Mouse (Mus musculus) heart, postnatal 0 days (tissue): ENCODE results near the gene Ccdc14. TPM values are rescaled to one million over a fixed set of nuclear protein-coding genes. Genes with fewer than 3 reads are reported as not detected.

Experiments
- ATAC-seq: fragments of 200-750 bp; cut with Nextera tagmentation; 2 replicates; pipeline ENCODE4 v1.8.0; 2017; ENCODE audit warnings: low read depth, moderate number of reproducible peaks, moderate library complexity; ENCODE audit not compliant: insufficient read depth
- DNase-seq: peaks from one replicate; pipeline ENCODE4 v3.0.0-alpha.2; 2016; ENCODE audit warnings: low spot score
- H3K27ac ChIP-seq: fragments of 300-500 bp; sonication (generic); 2 replicates; pipeline ENCODE4 v1.5.1; 2014; ENCODE audit warnings: low read depth, mild to moderate bottlenecking
- H3K27me3 ChIP-seq: fragments of 300-500 bp; sonication (generic); 2 replicates; pipeline ENCODE4 v1.6.1; 2014; ENCODE audit warnings: low read length, mixed read lengths; ENCODE audit not compliant: control insufficient read depth, insufficient read depth
- H3K36me3 ChIP-seq: fragments of 300-500 bp; sonication (generic); replicated peaks from 2 replicates; pipeline ENCODE4 v1.6.1; 2014; ENCODE audit warnings: low read length, mixed read lengths; ENCODE audit not compliant: control insufficient read depth, insufficient read depth
- H3K4me1 ChIP-seq: fragments of 300-500 bp; sonication (generic); 2 replicates; pipeline ENCODE4 v1.6.1; 2014; ENCODE audit warnings: antibody characterized with exemption; ENCODE audit not compliant: control insufficient read depth, insufficient read depth
- H3K4me2 ChIP-seq: fragments of 300-500 bp; sonication (generic); 2 replicates; pipeline ENCODE4 v1.6.1; 2014; ENCODE audit warnings: low read depth, mild to moderate bottlenecking, low read length, moderate library complexity
- H3K4me3 ChIP-seq: fragments of 300-500 bp; sonication (generic); 2 replicates; pipeline ENCODE4 v1.5.1; 2014; ENCODE audit warnings: low read depth, low read length
- H3K9ac ChIP-seq: fragments of 300-500 bp; sonication (generic); replicated peaks from 2 replicates; pipeline ENCODE4 v1.6.1; 2014; ENCODE audit warnings: low read depth, low read length, mixed read lengths
- H3K9me3 ChIP-seq: fragments of 300-500 bp; sonication (generic); replicated peaks from 2 replicates; pipeline ENCODE4 v1.6.1; 2016; ENCODE audit warnings: low read length; ENCODE audit not compliant: control insufficient read depth
- CTCF ChIP-seq: IDR thresholded peaks from 2 replicates; pipeline ENCODE4 v1.5.1; 2016; ENCODE audit warnings: antibody characterized with exemption, control low read depth, low read depth
- EP300 ChIP-seq: IDR thresholded peaks from 2 replicates; pipeline ENCODE4 v1.6.1; 2016; ENCODE audit warnings: antibody characterized with exemption, low read depth
- WGBS: fragments of 180-500 bp; shearing (Covaris S2); extraction: QIAGEN DNeasy Blood & Tissue Kit; methylation state at CpG from one replicate; pipeline ENCODE4 v1.1.7; 2014; 5-methylcytosine and 5-hydroxymethylcytosine counted together
- polyA plus RNA-seq: library from polyadenylated mRNA; unstranded; fragments of >200 nt; fragmentation: Nextera tagmentation; extraction: Ambion mirVana; gene quantifications from 2 replicates; pipeline ENCODE4 v1.2.1, GENCODE M21; 2015
- total RNA-seq: library from RNA; depleted of rRNA; stranded (reverse); fragments of >200 nt; gene quantifications from 2 replicates; pipeline ENCODE4 v1.2.3, GENCODE M21; 2014; ENCODE audit warnings: low replicate concordance

Ccdc14 gene
- total and polyA plus RNA-seq, 2 experiments from 2014 or later, result 2.8 to 3.7 TPM

GRCm38 (mm10) chr16:34745065-34745585 lies 54.7 kb downstream of the Ccdc14 start, which contains the start of gene Mylk:
Gene Mylk (plus strand): TSS chr16:34745210.
- Histone ChIP-seq H3K9ac (no peak within 1 kb of the TSS), H3K4me3 (peak within 1 kb of the TSS; percentile 43), H3K9me3 (no peaks in the 10 kb centered on the region), H3K27me3 (peaks cover 28% of the 10 kb centered on the region), H3K36me3 (no peaks in the 10 kb centered on the region), H3K4me2 (peak within 1 kb of the TSS; percentile 65), H3K4me1 (no peaks in the 10 kb centered on the region), H3K27ac (no peak within 1 kb of the TSS)
- under 1% methylated on average over 44 of the region's 48 CpGs for WGBS
- TF ChIP-seq CTCF, result no peak
- DNase-seq (peak; percentile 87), ATAC-seq (peak; percentile 87)

GRCm38 (mm10) chr16:34748081-34748720 lies 57.8 kb downstream of the Ccdc14 start:
- ATAC-seq (no peak), DNase-seq (no peak)
- Histone ChIP-seq H3K9ac (no peak overlapping the region), H3K4me3 (no peak overlapping the region), H3K9me3 (no peaks in the 10 kb centered on the region), H3K27ac (no peak overlapping the region), H3K27me3 (peaks cover 25% of the 10 kb centered on the region), H3K36me3 (no peaks in the 10 kb centered on the region), H3K4me1 (no peaks in the 10 kb centered on the region), H3K4me2 (no peak overlapping the region)
- WGBS, result 38% methylated on average over 11 of the region's 11 CpGs
- TF ChIP-seq CTCF, result no peak
- TF ChIP-seq EP300, result no peak

- DNase-seq (no peak), ATAC-seq (no peak)
- no peaks in the 10 kb centered on the region for H3K36me3 ChIP-seq
- no peaks in the 10 kb centered on the region for H3K4me1 ChIP-seq
- TF ChIP-seq CTCF, result no peak
- TF ChIP-seq EP300, result no peak
- H3K4me3 ChIP-seq, result no peak overlapping the region
- H3K9ac ChIP-seq, result no peak overlapping the region
- H3K27me3 ChIP-seq, result peaks cover 15% of the 10 kb centered on the region
- no peaks in the 10 kb centered on the region for H3K9me3 ChIP-seq
- no peak overlapping the region for H3K27ac ChIP-seq
- no peak overlapping the region for H3K4me2 ChIP-seq
- 73% methylated on average over 4 of the region's 4 CpGs for WGBS
Observed at GRCm38 (mm10) chr16:34749536-34749935, 59.1 kb downstream of the Ccdc14 start.

- no peaks in the 10 kb centered on the region for H3K27me3 ChIP-seq
- no peak for DNase-seq
- no peak overlapping the region for H3K4me2 ChIP-seq
- no peak overlapping the region for H3K4me3 ChIP-seq
- H3K9me3 ChIP-seq, result no peaks in the 10 kb centered on the region
- H3K4me1 ChIP-seq, result no peaks in the 10 kb centered on the region
- no peak for ATAC-seq
- H3K36me3 ChIP-seq, result no peaks in the 10 kb centered on the region
- no peak overlapping the region for H3K9ac ChIP-seq
- H3K27ac ChIP-seq, result no peak overlapping the region
- TF ChIP-seq EP300 (no peak), CTCF (no peak)
- WGBS, result 61% methylated on average over 3 of the region's 3 CpGs
Observed at GRCm38 (mm10) chr16:34752026-34752425, 61.6 kb downstream of the Ccdc14 start.

- Histone ChIP-seq H3K4me2 (no peak overlapping the region), H3K9ac (no peak overlapping the region), H3K36me3 (no peaks in the 10 kb centered on the region), H3K27me3 (no peaks in the 10 kb centered on the region), H3K9me3 (no peaks in the 10 kb centered on the region), H3K4me1 (no peaks in the 10 kb centered on the region), H3K27ac (no peak overlapping the region), H3K4me3 (no peak overlapping the region)
- ATAC-seq (no peak), DNase-seq (no peak)
- WGBS, result 77% methylated on average over 3 of the region's 3 CpGs
- TF ChIP-seq EP300, result no peak
- TF ChIP-seq CTCF, result no peak
Observed at GRCm38 (mm10) chr16:34752977-34753376, 62.6 kb downstream of the Ccdc14 start.

GRCm38 (mm10) chr16:34756991-34757390 lies 66.6 kb downstream of the Ccdc14 start:
- no peaks in the 10 kb centered on the region for H3K27me3 ChIP-seq
- TF ChIP-seq EP300 (no peak), CTCF (no peak)
- WGBS, result 87% methylated on average over 7 of the region's 7 CpGs
- H3K27ac ChIP-seq, result no peak overlapping the region
- no peak overlapping the region for H3K9ac ChIP-seq
- no peaks in the 10 kb centered on the region for H3K36me3 ChIP-seq
- DNase-seq (no peak), ATAC-seq (no peak)
- no peak overlapping the region for H3K4me2 ChIP-seq
- no peaks in the 10 kb centered on the region for H3K9me3 ChIP-seq
- H3K4me3 ChIP-seq, result no peak overlapping the region
- no peaks in the 10 kb centered on the region for H3K4me1 ChIP-seq
